Comparison of ENCODE assay signal across 18 mouse cellular contexts in genomic region chr10:4128411-4128810, GRCm38 (mm10).
DNase-seq lines count a peak whose midpoint lies in the region; ATAC-seq and TF ChIP-seq lines count a peak whose summit lies in the region.
"Had no signal": no experiment of that assay in that cellular context is flagged by ENCODE, and none has a peak within 500 bp of the region (broad histone marks: within the 10 kb centered on the region; RNA-seq: fewer than 3 reads in every experiment).

No protein-coding gene starts in this region.

- no peak for TF ChIP-seq POLR2A in lung, adult 2 months (IDR thresholded peaks at IDR 0.05; ENCODE audit: borderline replicate concordance, extremely low read depth, low read depth, low read length)

- 70% methylated on average over 10 of the region's 10 CpGs for WGBS in lung, embryonic 14.5 days
- WGBS in lung, adult 2 months = 60% methylated on average over 10 of the region's 10 CpGs

- H3K9ac ChIP-seq in lung, embryonic 14.5 days = no peak overlapping the region
- H3K9ac ChIP-seq: embryonic facial prominence, embryonic 12.5 days; forebrain, postnatal 0 days; limb, embryonic 12.5 days had no signal

- H3K4me1 ChIP-seq in lung, embryonic 14.5 days (ENCODE audit: insufficient read depth) = peaks cover 24% of the 10 kb centered on the region
- H3K4me1 ChIP-seq in lung, adult 2 months (ENCODE audit: control insufficient read depth, insufficient read depth, low read length) = peaks cover 11% of the 10 kb centered on the region

- H3K27me3 ChIP-seq in lung, embryonic 14.5 days (ENCODE audit: insufficient read depth, low read length) = no peaks in the 10 kb centered on the region
- H3K27me3 ChIP-seq in splenic B cell, adult 2 months (ENCODE audit: control insufficient read depth, insufficient read depth, low read length, poor library complexity, severe bottlenecking) = no peaks in the 10 kb centered on the region
- H3K27me3 ChIP-seq: embryonic facial prominence, embryonic 12.5 days; limb, embryonic 12.5 days had no signal

- no peak overlapping the region for H3K4me3 ChIP-seq in lung, embryonic 14.5 days (ENCODE audit: low read depth, low read length)
- H3K4me3 ChIP-seq in lung, adult 2 months (replicated peaks; ENCODE audit: extremely low read depth, low read depth, low read length) = no peak overlapping the region
- H3K4me3 ChIP-seq: embryonic facial prominence, embryonic 12.5 days; limb, embryonic 12.5 days; midbrain, embryonic 10.5 days had no signal

- ATAC-seq in lung, embryonic 14.5 days (ENCODE audit: insufficient read depth) = no peak
- peak; percentile 38 to 41; a peak in 3 of 4 replicates for ATAC-seq in hematopoietic stem cell, adult 5-6 weeks (replicated peaks in 1 of 2; ENCODE audit: insufficient read depth in 1 of 2, low FRiP score in 2 of 2, low TSS enrichment in 1 of 2, low read depth in 1 of 2, poor library complexity in 2 of 2, severe bottlenecking in 2 of 2)
- ATAC-seq: forebrain, postnatal 0 days; hindbrain, postnatal 0 days had no signal

- no peak overlapping the region for H3K4me2 ChIP-seq in lung, embryonic 14.5 days
- H3K4me2 ChIP-seq: embryonic facial prominence, embryonic 12.5 days; limb, embryonic 12.5 days had no signal

- peak overlapping the region; percentile 63 for H3K27ac ChIP-seq in lung, embryonic 14.5 days (ENCODE audit: low read depth)
- H3K27ac ChIP-seq: embryonic facial prominence, embryonic 12.5 days; hindbrain, postnatal 0 days; limb, embryonic 12.5 days; midbrain, embryonic 10.5 days had no signal

- peak; percentile 92 for DNase-seq in heart, adult 11 months
- no peak for DNase-seq in heart, postnatal 4 days
- no peak for DNase-seq in lung, embryonic 14.5 days
- no peak for DNase-seq in lung, adult 2 months
- DNase-seq in splenic B cell, adult 2 months (ENCODE audit: low read depth, low spot score) = peak; percentile 49
- no peak for DNase-seq in right cerebral cortex, postnatal 14 days
- no peak for DNase-seq in layer of hippocampus, postnatal 10 days (ENCODE audit: low spot score in 2 of 2)
- DNase-seq: adrenal gland, postnatal 25 days; cerebellum, adult 18-20 months; forebrain, postnatal 0 days; layer of hippocampus, adult 9-11 months; right cerebral cortex, postnatal 4 days; thymus, postnatal 25 days had no signal

- H3K36me3 ChIP-seq in lung, embryonic 14.5 days (ENCODE audit: insufficient read depth) = no peaks in the 10 kb centered on the region
- H3K36me3 ChIP-seq in splenic B cell, adult 2 months (ENCODE audit: control insufficient read depth, insufficient read depth, low read length, poor library complexity, severe bottlenecking) = no peaks in the 10 kb centered on the region
- H3K36me3 ChIP-seq: embryonic facial prominence, embryonic 12.5 days; limb, embryonic 12.5 days had no signal

- H3K9me3 ChIP-seq in lung, embryonic 14.5 days (ENCODE audit: low read depth, low read length) = no peaks in the 10 kb centered on the region
- H3K9me3 ChIP-seq: embryonic facial prominence, embryonic 12.5 days; limb, embryonic 12.5 days; midbrain, embryonic 10.5 days had no signal

- TF ChIP-seq CTCF in lung, embryonic 14.5 days (IDR thresholded peaks at IDR 0.05; ENCODE audit: low read depth) = no peak
- TF ChIP-seq CTCF in lung, adult 2 months (IDR thresholded peaks at IDR 0.05; ENCODE audit: insufficient read depth, low read length) = no peak

Comparison
In these comparisons a context has a peak if more than half of its experiments do, and no peak if none do; other contexts are left out.
1. DNase-seq: peak in heart, adult 11 months (single experiment) and splenic B cell, adult 2 months (single experiment); none in heart, postnatal 4 days (single experiment), lung, embryonic 14.5 days (single experiment), lung, adult 2 months (single experiment), right cerebral cortex, postnatal 14 days (single experiment) and layer of hippocampus, postnatal 10 days (0 of 2).